In the genomic region with DNA sequence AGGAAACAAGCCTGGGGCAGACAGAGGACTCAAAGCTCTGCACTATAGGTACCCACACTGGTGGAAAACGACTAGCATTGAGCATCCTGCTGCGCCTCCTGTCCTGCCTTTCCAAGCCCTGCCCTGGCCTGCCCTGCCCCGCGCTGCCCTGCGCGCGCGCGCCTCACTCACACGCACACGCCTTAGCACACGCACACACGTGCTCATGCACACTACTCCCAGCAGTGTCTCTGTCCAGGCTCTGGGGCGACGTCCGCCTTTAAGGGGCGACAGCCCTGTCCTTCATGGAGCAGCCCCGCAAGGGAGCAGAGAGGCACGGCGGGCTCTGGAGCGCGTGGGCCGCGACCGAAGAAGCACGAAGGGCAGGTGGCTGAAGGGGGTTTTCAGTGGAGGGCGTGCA, we compare ENCODE assay signal across 9 mouse cellular contexts. TPM values are rescaled to one million over a fixed set of nuclear protein-coding genes. Genes with fewer than 3 reads are reported as not detected.
DNase-seq lines count a peak whose midpoint lies in the region; ATAC-seq and TF ChIP-seq lines count a peak whose summit lies in the region.
"Had no signal": no experiment of that assay in that cellular context is flagged by ENCODE, and none has a peak within 500 bp of the region (broad histone marks: within the 10 kb centered on the region; RNA-seq: fewer than 3 reads in every experiment).

No protein-coding gene starts in this region.

- 0 out of 2 replicates have a peak, but pooled peaks have one; percentile 53 for ATAC-seq in heart, embryonic 12.5 days (ENCODE audit: insufficient number of reproducible peaks, low FRiP score)
- ATAC-seq in forebrain, embryonic 15.5 days (replicated peaks): peak; percentile 45
- ATAC-seq in limb, embryonic 11.5 days (ENCODE audit: insufficient number of reproducible peaks, low FRiP score, low TSS enrichment, low read depth): peak; percentile 58
- ATAC-seq in stomach, embryonic 15.5 days (ENCODE audit: insufficient read depth, low FRiP score, low read depth): no peak; the same call in 1 of the 2 replicates

- no peak for DNase-seq in heart, adult 2 months
- DNase-seq in R1 (ENCODE audit: low read depth, low spot score): peak; percentile 10
- no peak for DNase-seq in limb, embryonic 11.5 days (ENCODE audit: low spot score)
- DNase-seq in adipocyte (ENCODE audit: low spot score): no peak
- DNase-seq in adrenal gland, postnatal 36 days: no peak

- no peak overlapping the region for H3K27ac ChIP-seq in heart, embryonic 12.5 days (ENCODE audit: poor library complexity, severe bottlenecking)
- no peak overlapping the region for H3K27ac ChIP-seq in heart, adult 2 months
- H3K27ac ChIP-seq in forebrain, embryonic 15.5 days (replicated peaks): peak overlapping the region; percentile 100
- H3K27ac ChIP-seq in limb, embryonic 11.5 days (replicated peaks; ENCODE audit: low read depth, low read length): no peak overlapping the region
- H3K27ac ChIP-seq in stomach, embryonic 15.5 days: no peak overlapping the region

- H3K36me3 ChIP-seq in heart, embryonic 12.5 days: no peaks in the 10 kb centered on the region
- H3K36me3 ChIP-seq in heart, adult 2 months (ENCODE audit: control insufficient read depth, insufficient read depth, low read length): no peaks in the 10 kb centered on the region
- H3K36me3 ChIP-seq in forebrain, embryonic 15.5 days: no peaks in the 10 kb centered on the region
- H3K36me3 ChIP-seq in limb, embryonic 11.5 days (ENCODE audit: control insufficient read depth, insufficient read depth, low read length): no peaks in the 10 kb centered on the region
- H3K36me3 ChIP-seq in stomach, embryonic 15.5 days: no peaks in the 10 kb centered on the region

- peak overlapping the region; percentile 65 for H3K4me2 ChIP-seq in heart, embryonic 12.5 days
- H3K4me2 ChIP-seq in forebrain, embryonic 15.5 days (replicated peaks): peak overlapping the region; percentile 98
- peak overlapping the region; percentile 88 for H3K4me2 ChIP-seq in limb, embryonic 11.5 days (ENCODE audit: low read depth, severe bottlenecking)
- H3K4me2 ChIP-seq in stomach, embryonic 15.5 days: peak overlapping the region; percentile 45

- no peak for TF ChIP-seq POLR2A in heart, adult 2 months (IDR thresholded peaks at IDR 0.05; ENCODE audit: insufficient read depth, low read depth, low read length)

- WGBS in heart, embryonic 12.5 days: 1% methylated on average over 26 of the region's 27 CpGs
- 5% methylated on average over 27 of the region's 27 CpGs for WGBS in heart, adult 2 months
- WGBS in forebrain, embryonic 15.5 days: under 1% methylated on average over 27 of the region's 27 CpGs
- under 1% methylated on average over 27 of the region's 27 CpGs for WGBS in limb, embryonic 11.5 days
- under 1% methylated on average over 27 of the region's 27 CpGs for WGBS in stomach, embryonic 15.5 days

- peak overlapping the region; percentile 38 for H3K4me3 ChIP-seq in heart, embryonic 12.5 days
- no peak overlapping the region for H3K4me3 ChIP-seq in heart, adult 2 months
- peak overlapping the region; percentile 94 for H3K4me3 ChIP-seq in forebrain, embryonic 15.5 days
- peak overlapping the region; percentile 37 for H3K4me3 ChIP-seq in limb, embryonic 11.5 days (ENCODE audit: low read depth, low read length)
- H3K4me3 ChIP-seq in stomach, embryonic 15.5 days (replicated peaks): peak overlapping the region; percentile 23; the same call in 1 of the 2 replicates

- peaks cover 23% of the 10 kb centered on the region for H3K4me1 ChIP-seq in heart, embryonic 12.5 days (replicated peaks)
- no peaks in the 10 kb centered on the region for H3K4me1 ChIP-seq in heart, adult 2 months (ENCODE audit: control insufficient read depth, insufficient read depth, low read length)
- H3K4me1 ChIP-seq in forebrain, embryonic 15.5 days: peaks cover 76% of the 10 kb centered on the region
- peaks cover 7% of the 10 kb centered on the region; the same call in 1 of the 2 replicates for H3K4me1 ChIP-seq in limb, embryonic 11.5 days (ENCODE audit: control insufficient read depth, insufficient read depth, low read length)
- H3K4me1 ChIP-seq in stomach, embryonic 15.5 days: peaks cover 14% of the 10 kb centered on the region

- TF ChIP-seq EP300 in heart, adult 2 months (IDR thresholded peaks at IDR 0.05; ENCODE audit: insufficient read depth, low read depth, low read length): no peak

- intact Hi-C loops in heart, adult 2 months (cut with DNase I): no loop called here

- no peaks in the 10 kb centered on the region for H3K79me2 ChIP-seq in heart, adult 2 months (replicated peaks; ENCODE audit: control insufficient read depth, insufficient read depth, low read length)

- H3K27me3 ChIP-seq in heart, embryonic 12.5 days (replicated peaks): peaks cover 75% of the 10 kb centered on the region
- H3K27me3 ChIP-seq in heart, adult 2 months (ENCODE audit: control insufficient read depth, insufficient read depth, low read length): peaks cover 22% of the 10 kb centered on the region
- H3K27me3 ChIP-seq in forebrain, embryonic 15.5 days: no peaks in the 10 kb centered on the region
- H3K27me3 ChIP-seq in limb, embryonic 11.5 days (ENCODE audit: control insufficient read depth, insufficient read depth, low read length): peaks cover 41% of the 10 kb centered on the region
- H3K27me3 ChIP-seq in stomach, embryonic 15.5 days (replicated peaks): peaks cover 68% of the 10 kb centered on the region

- no peak for TF ChIP-seq CTCF in heart, adult 2 months (IDR thresholded peaks at IDR 0.05)

- H3K9me3 ChIP-seq in heart, embryonic 12.5 days (replicated peaks): no peaks in the 10 kb centered on the region
- H3K9me3 ChIP-seq in forebrain, embryonic 15.5 days: no peaks in the 10 kb centered on the region
- no peaks in the 10 kb centered on the region; the same call in 1 of the 2 replicates for H3K9me3 ChIP-seq in limb, embryonic 11.5 days (ENCODE audit: control insufficient read depth, low read length)
- H3K9me3 ChIP-seq in stomach, embryonic 15.5 days: no peaks in the 10 kb centered on the region

- H3K9ac ChIP-seq in heart, embryonic 12.5 days: no peak overlapping the region
- H3K9ac ChIP-seq in heart, adult 2 months (ENCODE audit: low read depth, low read length): no peak overlapping the region
- peak overlapping the region; percentile 90 for H3K9ac ChIP-seq in forebrain, embryonic 15.5 days (replicated peaks)
- H3K9ac ChIP-seq in limb, embryonic 11.5 days (ENCODE audit: low read length): peak overlapping the region; percentile 57
- no peak overlapping the region for H3K9ac ChIP-seq in stomach, embryonic 15.5 days

RNA-seq across cellular contexts. Expression of gene Pou3f3, which starts 11.2 kb away (rescaled TPM):
- polyA plus RNA-seq in heart, embryonic 12.5 days (2016; fragmentation: Nextera tagmentation; extraction: Ambion mirVana): 0.06 TPM in 2 replicates
- total RNA-seq in heart, adult 2 months (2021): not detected
- polyA plus RNA-seq in heart, adult 2 months (2012; rRNA removed): not detected in 2 replicates
- polyA plus RNA-seq in forebrain, embryonic 15.5 days (2015; fragmentation: Nextera tagmentation; extraction: Ambion mirVana): 49.1 and 52.0 TPM in 2 replicates
- polyA plus RNA-seq in limb, embryonic 11.5 days (2014; fragmentation: Nextera tagmentation; extraction: Ambion mirVana): 0.04 and 0.19 TPM in 2 replicates
- 0.04 and 0.10 TPM in 2 replicates for polyA plus RNA-seq in stomach, embryonic 15.5 days (2015; fragmentation: Nextera tagmentation; extraction: Ambion mirVana)
- under 1 TPM in 1 of 2 experiments, not detected in 1; 0.07 TPM for total RNA-seq in adrenal gland, postnatal 36 days (2021)
- total RNA-seq: hematopoietic stem cell, adult 5-6 weeks had no signal

Comparison
In these comparisons a context has a peak if more than half of its experiments do, and no peak if none do; other contexts are left out.
1. H3K4me2 ChIP-seq: peak in every context shown above with its lines; median percentile 98 in forebrain, embryonic 15.5 days; 88 in limb, embryonic 11.5 days; 65 in heart, embryonic 12.5 days; 45 in stomach, embryonic 15.5 days.
2. H3K9ac ChIP-seq: peak in forebrain, embryonic 15.5 days (single experiment) and limb, embryonic 11.5 days (single experiment); none in heart, embryonic 12.5 days (single experiment), heart, adult 2 months (single experiment) and stomach, embryonic 15.5 days (single experiment).
3. RNA of gene Pou3f3, which starts 11.2 kb away (polyA plus RNA-seq): 49.1 to 52.0 TPM in forebrain, embryonic 15.5 days; 0.04 to 0.19 TPM in limb, embryonic 11.5 days, 0.04 to 0.10 TPM in stomach, embryonic 15.5 days, 0.06 TPM in heart, embryonic 12.5 days and not detected in heart, adult 2 months; every median in the first group is over 10 times any median in the second.